Mouse (Mus musculus) erythroblast, embryonic 14.5 days (primary cell): ENCODE data around the gene Rerg.

Source experiments
- GATA1 ChIP-seq: IDR thresholded peaks from 2 replicates; pipeline ENCODE4 v1.6.1; 2012; ENCODE audit warnings: low read length, inconsistent platforms, mixed read lengths
- TAL1 ChIP-seq: IDR thresholded peaks from 3 replicates; pipeline ENCODE4 v1.6.1; 2012; ENCODE audit warnings: low read length, inconsistent platforms, mixed read lengths

DNA sequence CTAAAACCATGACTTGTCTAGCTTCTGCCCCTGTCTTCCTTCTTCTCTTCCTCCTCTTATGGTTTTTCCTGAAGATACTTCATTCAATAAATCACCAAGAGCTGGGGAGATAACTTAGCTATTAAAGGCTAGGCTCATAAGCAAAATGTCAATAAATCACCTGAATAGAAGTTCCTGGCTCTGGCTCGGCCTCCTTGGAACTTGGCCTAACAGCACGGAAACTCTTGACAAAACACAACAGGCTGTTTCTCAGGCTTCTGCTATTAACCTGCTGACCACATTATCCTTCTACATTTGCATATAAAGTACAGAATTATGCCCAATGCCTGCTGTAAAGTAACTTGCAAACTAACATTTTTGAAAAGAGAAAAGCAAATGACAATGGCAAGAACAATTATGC lies 41.1 kb upstream of the Rerg start:
- no peak for TF ChIP-seq GATA1
- no peak for TF ChIP-seq TAL1
